Mouse (Mus musculus) Muller cell, postnatal 12 days (primary cell): ENCODE data around the gene 4930512M02Rik.

Experiments used
- DNase-seq: peaks from one replicate; pipeline ENCODE4 v3.0.0-alpha.2; 2015; ENCODE audit errors: inconsistent ontology term

4930512M02Rik gene

DNA sequence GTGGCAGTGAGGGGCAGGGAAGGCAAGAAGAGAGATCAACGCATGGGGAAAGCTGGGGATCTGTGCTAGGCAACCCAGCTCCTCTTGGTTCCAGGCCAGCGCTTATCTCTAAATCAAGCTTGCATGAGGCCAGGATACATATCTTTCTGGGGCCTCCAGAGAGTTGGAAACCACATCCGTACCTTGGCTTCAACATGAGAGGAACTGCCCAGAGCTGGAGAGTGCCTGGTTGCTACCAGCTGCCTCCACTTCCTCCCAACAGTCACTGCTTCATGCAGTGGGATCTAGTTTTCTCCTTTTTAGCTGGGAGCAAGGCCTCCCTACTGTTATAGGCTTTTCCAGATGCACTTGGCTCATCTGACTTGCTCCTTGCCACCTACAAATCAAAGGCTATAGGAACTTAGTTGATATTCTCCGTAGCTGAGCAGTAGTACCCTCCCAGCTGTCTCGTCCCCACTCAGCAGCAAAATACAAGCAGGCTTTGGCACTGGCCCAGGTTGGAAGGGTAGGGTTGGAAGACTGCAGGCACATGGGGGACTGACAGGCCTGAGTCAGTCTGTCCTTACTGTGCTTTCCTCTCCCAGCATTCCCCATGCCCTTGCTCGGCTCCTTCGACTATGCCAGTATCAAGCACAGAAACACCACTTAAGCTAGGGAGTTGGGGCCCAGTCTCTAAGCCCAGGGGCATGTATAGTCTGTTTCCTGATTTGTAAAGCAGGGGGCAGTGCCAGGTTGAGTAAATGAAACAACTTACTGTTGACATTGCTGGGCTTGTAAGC lies 63.2 kb downstream of the 4930512M02Rik start:
- no peak for DNase-seq

GRCm38 (mm10) chr11:11561118-11561517 lies 66.5 kb downstream of the 4930512M02Rik start:
- DNase-seq, result no peak

DNA sequence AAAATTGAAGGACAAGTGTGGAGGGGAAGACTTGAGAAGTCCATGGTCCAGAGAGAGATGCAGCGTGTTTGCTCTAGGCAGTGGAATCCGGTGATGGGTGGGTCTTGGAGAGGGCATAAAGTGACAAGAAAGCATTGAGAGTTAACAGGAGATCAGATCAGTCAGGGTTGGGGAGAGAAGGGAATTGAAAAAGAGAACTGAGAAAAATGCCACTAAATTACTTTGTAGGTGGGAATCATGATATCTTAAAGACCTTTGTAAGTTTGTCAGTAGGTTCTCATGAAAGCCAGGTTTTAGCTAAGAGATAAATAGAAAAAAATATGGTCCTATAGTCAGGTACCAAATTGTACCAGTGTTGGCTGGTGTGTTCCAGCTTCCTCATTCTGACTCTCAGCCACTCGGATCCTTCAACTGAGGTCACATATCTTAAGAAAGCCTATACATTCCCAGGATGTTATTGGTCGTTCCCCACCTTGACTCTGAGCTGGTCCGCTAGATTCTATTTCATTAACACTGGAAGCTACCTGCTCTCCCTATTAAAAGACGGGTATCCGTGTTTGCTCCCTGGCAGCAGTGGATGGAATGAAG lies 68.4 kb downstream of the 4930512M02Rik start:
- DNase-seq, result no peak

GRCm38 (mm10) chr11:11558662-11559061 lies 69.0 kb downstream of the 4930512M02Rik start:
- no peak for DNase-seq

- DNase-seq, result peak; percentile 14
These were observed 70.3 kb downstream of the 4930512M02Rik start for GRCm38 (mm10) chr11:11557173-11557967.

- DNase-seq, result no peak
These were observed 71.4 kb downstream of the 4930512M02Rik start for GRCm38 (mm10) chr11:11556186-11556585.

DNA sequence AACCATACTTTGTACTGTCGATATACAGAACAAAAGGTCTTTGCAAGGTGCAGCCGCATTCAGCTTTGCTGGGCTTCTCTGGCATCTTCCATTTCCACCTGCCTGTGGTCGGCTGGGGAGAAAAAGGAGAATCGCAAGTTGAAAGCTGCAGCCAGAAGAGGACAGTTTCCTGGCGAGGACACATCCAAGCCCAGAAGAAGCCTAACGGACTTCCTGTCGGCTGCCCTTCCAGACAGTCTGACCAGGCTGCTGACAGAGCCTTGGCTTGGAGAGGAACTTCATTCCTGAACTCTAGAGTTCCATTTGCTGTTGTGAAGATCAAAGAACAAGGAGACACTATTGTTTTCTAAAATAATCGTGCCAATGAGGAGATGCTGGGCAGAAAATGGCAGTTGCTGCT lies 72.1 kb downstream of the 4930512M02Rik start:
- no peak for DNase-seq

DNA sequence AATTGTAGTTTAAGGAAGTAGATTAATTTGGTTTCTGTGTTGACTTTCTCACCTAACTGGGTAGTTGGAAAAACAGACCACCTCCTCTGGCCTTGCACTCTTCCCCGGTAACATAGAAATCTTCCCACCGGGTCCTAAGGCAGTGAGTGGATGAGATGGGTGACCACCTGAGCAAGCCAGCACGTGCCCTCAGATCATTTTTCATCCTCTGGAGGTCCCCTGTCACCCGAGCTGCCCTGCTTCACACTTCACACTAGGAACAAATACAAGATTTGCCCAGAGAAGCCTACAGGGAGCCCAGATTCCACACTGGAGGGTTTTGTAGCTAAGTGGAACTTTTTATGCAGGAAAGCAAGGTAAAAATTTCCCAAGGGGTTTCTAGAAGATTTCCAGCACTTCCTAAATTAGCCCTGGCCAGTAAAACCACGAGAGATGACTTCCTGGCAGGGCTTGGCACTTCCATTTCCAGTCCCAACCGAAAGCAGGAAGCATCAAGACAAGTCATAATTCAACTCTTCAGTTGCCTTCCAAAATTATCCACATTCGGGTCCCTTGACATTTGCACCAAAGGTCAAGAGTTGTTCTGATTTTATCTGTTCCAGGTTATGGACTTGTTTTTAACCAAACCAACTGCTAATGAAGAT lies 79.9 kb downstream of the 4930512M02Rik start:
- no peak for DNase-seq

DNA sequence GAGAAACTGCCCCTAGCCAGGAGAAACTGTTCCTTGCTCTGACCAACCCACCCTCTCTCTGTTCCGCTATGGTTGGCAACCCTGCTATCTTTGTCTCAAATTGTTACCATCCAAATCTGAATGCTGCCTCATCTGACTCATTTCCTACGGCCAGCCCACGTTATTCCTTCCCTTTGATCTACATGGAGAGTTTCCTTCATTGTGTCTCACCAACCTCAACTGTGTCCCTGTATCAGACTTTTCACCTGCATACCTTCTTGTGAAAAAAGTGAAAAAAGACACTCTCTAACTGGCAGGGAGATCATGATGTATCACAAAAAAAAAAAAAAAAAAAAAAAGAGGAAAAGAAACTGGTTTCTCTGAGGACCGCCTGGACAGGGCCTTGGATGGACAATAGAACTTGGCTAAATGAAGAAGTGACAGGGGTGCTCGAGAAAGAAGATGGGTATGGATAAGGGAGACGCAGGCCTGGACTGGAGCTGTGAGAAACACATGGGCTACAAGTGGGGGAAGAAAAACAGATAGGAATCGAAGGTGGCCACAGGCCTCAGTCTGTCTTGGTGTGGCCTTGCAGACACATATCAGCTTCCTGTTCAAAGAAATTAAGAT lies 80.6 kb downstream of the 4930512M02Rik start:
- DNase-seq, result no peak

DNA sequence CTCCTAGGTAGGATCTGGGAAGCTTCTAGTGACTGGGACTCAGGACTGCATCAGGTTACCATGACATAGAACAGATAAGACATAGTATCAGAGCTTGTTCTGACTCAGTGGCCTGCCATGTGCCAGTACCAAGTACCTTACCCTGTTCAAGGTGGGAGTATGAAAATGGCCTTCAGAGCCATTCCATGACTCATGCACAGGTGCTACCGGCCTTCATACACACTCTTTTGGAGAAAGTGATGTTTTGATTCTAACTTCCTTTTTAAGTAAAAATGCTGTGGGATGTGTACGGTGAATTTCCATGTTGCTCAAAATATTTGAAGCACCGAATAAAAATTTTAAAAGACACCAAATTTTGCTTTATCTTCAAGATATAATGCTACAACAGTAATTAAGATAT lies 81.7 kb downstream of the 4930512M02Rik start:
- no peak for DNase-seq
